Mouse (Mus musculus) thymus, adult 2 months (tissue): ENCODE data around the gene Tcf19.

Experiments
- CTCF ChIP-seq: fragments of 200-500 bp; IDR thresholded peaks from 2 replicates; pipeline ENCODE4 v1.5.1; 2012; ENCODE audit warnings: mild to moderate bottlenecking, control low read depth, low read length, moderate library complexity, borderline replicate concordance; ENCODE audit not compliant: control insufficient read depth, poor library complexity, insufficient read depth; ENCODE audit errors: extremely low read depth
- POLR2A ChIP-seq: fragments of 200-500 bp; IDR thresholded peaks from 2 replicates; pipeline ENCODE4 v1.6.1; 2012; ENCODE audit warnings: mild to moderate bottlenecking, low read length, control low read depth, moderate library complexity; ENCODE audit not compliant: control insufficient read depth, poor library complexity, insufficient read depth; ENCODE audit errors: extremely low read depth

DNA sequence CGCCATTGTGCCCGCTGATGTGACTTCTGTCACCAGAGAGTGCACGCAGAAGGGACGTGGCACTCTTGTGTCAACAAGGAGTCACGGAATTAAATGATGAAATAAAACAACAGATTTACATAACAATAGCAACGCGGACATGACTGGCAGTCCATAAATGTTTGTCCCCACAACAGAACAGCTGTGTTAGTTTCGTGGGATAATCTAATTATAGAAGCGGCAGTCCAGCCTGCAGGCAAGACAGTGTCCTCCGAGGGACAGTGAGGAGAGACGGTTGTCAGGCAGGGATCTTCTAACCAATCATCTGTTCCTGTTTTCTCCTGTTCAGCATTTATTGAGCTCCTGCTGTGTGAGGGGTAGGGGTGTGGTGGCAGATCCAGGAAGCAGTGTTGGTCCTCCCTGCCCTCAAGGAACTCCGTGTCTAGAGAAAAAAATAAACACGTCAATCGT is 26.8 kb upstream of the Tcf19 start:
- TF ChIP-seq CTCF (no peak), POLR2A (no peak)
